Mouse (Mus musculus): ENCODE data around the gene Gm11559. TPM values are rescaled to one million over a fixed set of nuclear protein-coding genes. Genes with fewer than 3 reads are reported as not detected.

Gene Gm11559
- total and polyA plus RNA-seq, 2 experiments from 2014 or later = not detected

DNA sequence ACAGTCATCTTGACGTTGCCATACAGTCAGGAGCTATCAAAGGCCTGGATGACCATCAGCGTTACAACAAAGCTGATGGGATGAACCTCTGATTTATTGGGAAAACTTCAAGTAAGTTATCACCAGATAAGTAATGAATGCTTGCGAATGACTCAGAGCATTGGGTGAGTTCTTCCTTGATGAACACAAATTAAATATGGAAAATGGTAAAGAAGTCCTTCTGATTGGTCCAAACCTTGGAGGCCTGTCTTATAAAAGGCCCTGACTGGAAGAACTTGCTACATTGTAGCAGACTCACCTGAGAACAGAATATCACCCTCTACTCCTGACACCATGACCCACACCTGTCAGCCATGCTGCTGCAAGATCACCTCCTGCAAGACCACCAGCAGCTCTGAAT, 50.2 kb downstream of the Gm11559 start, which contains the start of gene Gm11565:
Gene Gm11565, plus strand, starts transcription at position 301 of the 400 bp plus-strand sequence.
- H3K27me3 ChIP-seq (ENCODE audit: insufficient read depth, low read length) = no peaks in the 10 kb centered on the region
- no peak within 1 kb of the TSS for H3K27ac ChIP-seq (ENCODE audit: low read depth, low read length)
- no peak within 1 kb of the TSS for H3K4me2 ChIP-seq (ENCODE audit: low read depth, low read length, poor library complexity, severe bottlenecking)
- H3K9me3 ChIP-seq (ENCODE audit: low read length) = no peaks in the 10 kb centered on the region
- H3K36me3 ChIP-seq (ENCODE audit: insufficient read depth, low read length) = no peaks in the 10 kb centered on the region
- no peak within 1 kb of the TSS for H3K9ac ChIP-seq (replicated peaks; ENCODE audit: low read length, poor library complexity, severe bottlenecking)
- no peak for TF ChIP-seq CTCF (IDR thresholded peaks at IDR 0.05)
- no peak within 1 kb of the TSS for H3K4me3 ChIP-seq (ENCODE audit: low read depth, low read length)
- 94% methylated on average over 3 of the region's 3 CpGs for WGBS
- DNase-seq (ENCODE audit: low spot score) (no peak), ATAC-seq (ENCODE audit: low FRiP score) (no peak)
- no peaks in the 10 kb centered on the region for H3K4me1 ChIP-seq (ENCODE audit: insufficient read depth, low read length)

Other genes with a start within 250 kb of the Gm11559 start
Only the 30 nearest of the 37 such genes appear.
- not detected in 2 replicates for gene Krtap4-7, start 220.4 kb upstream of the Gm11559 start, total RNA-seq (2014; rRNA removed)
- not detected in 2 replicates for gene Krtap4-7, start 220.4 kb upstream of the Gm11559 start, polyA plus RNA-seq (2015; fragmentation: Nextera tagmentation; extraction: Ambion mirVana)
- gene Gm11555, start 214.2 kb upstream of the Gm11559 start, total RNA-seq (2014; rRNA removed) = not detected in 2 replicates
- gene Gm11555, start 214.2 kb upstream of the Gm11559 start, polyA plus RNA-seq (2015; fragmentation: Nextera tagmentation; extraction: Ambion mirVana) = not detected in 2 replicates
- gene Gm11563, start 205.5 kb upstream of the Gm11559 start, total RNA-seq (2014; rRNA removed) = not detected in 2 replicates
- gene Gm11563, start 205.5 kb upstream of the Gm11559 start, polyA plus RNA-seq (2015; fragmentation: Nextera tagmentation; extraction: Ambion mirVana) = not detected in 2 replicates
- gene Krtap4-6, start 198.5 kb upstream of the Gm11559 start, total RNA-seq (2014; rRNA removed) = not detected in 2 replicates
- not detected in 2 replicates for gene Krtap4-6, start 198.5 kb upstream of the Gm11559 start, polyA plus RNA-seq (2015; fragmentation: Nextera tagmentation; extraction: Ambion mirVana)
- not detected in 2 replicates for gene Gm14190, start 173.7 kb upstream of the Gm11559 start, total RNA-seq (2014; rRNA removed)
- gene Gm14190, start 173.7 kb upstream of the Gm11559 start, polyA plus RNA-seq (2015; fragmentation: Nextera tagmentation; extraction: Ambion mirVana) = not detected in 2 replicates
- gene Gm14180, start 130.2 kb upstream of the Gm11559 start, total RNA-seq (2014; rRNA removed) = not detected in 2 replicates
- not detected in 2 replicates for gene Gm14180, start 130.2 kb upstream of the Gm11559 start, polyA plus RNA-seq (2015; fragmentation: Nextera tagmentation; extraction: Ambion mirVana)
- gene Gm11595, start 91.6 kb upstream of the Gm11559 start, total RNA-seq (2014; rRNA removed) = not detected in 2 replicates
- not detected in 2 replicates for gene Gm11595, start 91.6 kb upstream of the Gm11559 start, polyA plus RNA-seq (2015; fragmentation: Nextera tagmentation; extraction: Ambion mirVana)
- gene Krtap4-8, start 83.8 kb upstream of the Gm11559 start, total RNA-seq (2014; rRNA removed) = not detected in 2 replicates
- not detected in 2 replicates for gene Krtap4-8, start 83.8 kb upstream of the Gm11559 start, polyA plus RNA-seq (2015; fragmentation: Nextera tagmentation; extraction: Ambion mirVana)
- gene Krtap4-9, start 79.3 kb upstream of the Gm11559 start, total RNA-seq (2014; rRNA removed) = not detected in 2 replicates
- gene Krtap4-9, start 79.3 kb upstream of the Gm11559 start, polyA plus RNA-seq (2015; fragmentation: Nextera tagmentation; extraction: Ambion mirVana) = not detected in 2 replicates
- not detected in 2 replicates for gene Gm11596, start 71.0 kb upstream of the Gm11559 start, total RNA-seq (2014; rRNA removed)
- gene Gm11596, start 71.0 kb upstream of the Gm11559 start, polyA plus RNA-seq (2015; fragmentation: Nextera tagmentation; extraction: Ambion mirVana) = not detected in 2 replicates
- gene Gm11569, start 65.5 kb upstream of the Gm11559 start, total RNA-seq (2014; rRNA removed) = not detected in 2 replicates
- not detected in 2 replicates for gene Gm11569, start 65.5 kb upstream of the Gm11559 start, polyA plus RNA-seq (2015; fragmentation: Nextera tagmentation; extraction: Ambion mirVana)
- gene Gm11554, start 60.0 kb upstream of the Gm11559 start, total RNA-seq (2014; rRNA removed) = not detected in 2 replicates
- gene Gm11554, start 60.0 kb upstream of the Gm11559 start, polyA plus RNA-seq (2015; fragmentation: Nextera tagmentation; extraction: Ambion mirVana) = not detected in 2 replicates
- not detected in 2 replicates for gene Krtap4-13, start 54.6 kb upstream of the Gm11559 start, total RNA-seq (2014; rRNA removed)
- not detected in 2 replicates for gene Krtap4-13, start 54.6 kb upstream of the Gm11559 start, polyA plus RNA-seq (2015; fragmentation: Nextera tagmentation; extraction: Ambion mirVana)
- gene Gm11564, start 48.8 kb upstream of the Gm11559 start, total RNA-seq (2014; rRNA removed) = not detected in 2 replicates
- not detected in 2 replicates for gene Gm11564, start 48.8 kb upstream of the Gm11559 start, polyA plus RNA-seq (2015; fragmentation: Nextera tagmentation; extraction: Ambion mirVana)
- not detected in 2 replicates for gene 2300003K06Rik, start 26.4 kb upstream of the Gm11559 start, total RNA-seq (2014; rRNA removed)
- not detected in 2 replicates for gene 2300003K06Rik, start 26.4 kb upstream of the Gm11559 start, polyA plus RNA-seq (2015; fragmentation: Nextera tagmentation; extraction: Ambion mirVana)
- not detected in 2 replicates for gene Krtap4-16, start 12.9 kb upstream of the Gm11559 start, total RNA-seq (2014; rRNA removed)
- gene Krtap4-16, start 12.9 kb upstream of the Gm11559 start, polyA plus RNA-seq (2015; fragmentation: Nextera tagmentation; extraction: Ambion mirVana) = not detected in 2 replicates
- not detected in 2 replicates for gene Gm11568, start 6.6 kb upstream of the Gm11559 start, total RNA-seq (2014; rRNA removed)
- not detected in 2 replicates for gene Gm11568, start 6.6 kb upstream of the Gm11559 start, polyA plus RNA-seq (2015; fragmentation: Nextera tagmentation; extraction: Ambion mirVana)
- gene Krtap9-1, start 8.9 kb downstream of the Gm11559 start, total RNA-seq (2014; rRNA removed) = not detected in 2 replicates
- gene Krtap9-1, start 8.9 kb downstream of the Gm11559 start, polyA plus RNA-seq (2015; fragmentation: Nextera tagmentation; extraction: Ambion mirVana) = not detected in 2 replicates
- gene Gm11567, start 14.7 kb downstream of the Gm11559 start, total RNA-seq (2014; rRNA removed) = not detected in 2 replicates
- gene Gm11567, start 14.7 kb downstream of the Gm11559 start, polyA plus RNA-seq (2015; fragmentation: Nextera tagmentation; extraction: Ambion mirVana) = not detected in 2 replicates
- gene Krtap31-1, start 43.4 kb downstream of the Gm11559 start, total RNA-seq (2014; rRNA removed) = not detected in 2 replicates
- not detected in 2 replicates for gene Krtap31-1, start 43.4 kb downstream of the Gm11559 start, polyA plus RNA-seq (2015; fragmentation: Nextera tagmentation; extraction: Ambion mirVana)
- not detected in 2 replicates for gene Gm11565, start 50.3 kb downstream of the Gm11559 start, total RNA-seq (2014; rRNA removed)
- not detected in 2 replicates for gene Gm11565, start 50.3 kb downstream of the Gm11559 start, polyA plus RNA-seq (2015; fragmentation: Nextera tagmentation; extraction: Ambion mirVana)
- not detected in 2 replicates for gene Krtap31-2, start 71.8 kb downstream of the Gm11559 start, total RNA-seq (2014; rRNA removed)
- not detected in 2 replicates for gene Krtap31-2, start 71.8 kb downstream of the Gm11559 start, polyA plus RNA-seq (2015; fragmentation: Nextera tagmentation; extraction: Ambion mirVana)
- not detected in 2 replicates for gene Krtap9-5, start 84.0 kb downstream of the Gm11559 start, total RNA-seq (2014; rRNA removed)
- gene Krtap9-5, start 84.0 kb downstream of the Gm11559 start, polyA plus RNA-seq (2015; fragmentation: Nextera tagmentation; extraction: Ambion mirVana) = not detected in 2 replicates
- not detected in 2 replicates for gene Krtap29-1, start 114.6 kb downstream of the Gm11559 start, total RNA-seq (2014; rRNA removed)
- not detected in 2 replicates for gene Krtap29-1, start 114.6 kb downstream of the Gm11559 start, polyA plus RNA-seq (2015; fragmentation: Nextera tagmentation; extraction: Ambion mirVana)
- gene Krtap16-1, start 122.1 kb downstream of the Gm11559 start, total RNA-seq (2014; rRNA removed) = not detected in 2 replicates
- gene Krtap16-1, start 122.1 kb downstream of the Gm11559 start, polyA plus RNA-seq (2015; fragmentation: Nextera tagmentation; extraction: Ambion mirVana) = not detected in 2 replicates
- gene Krtap17-1, start 129.5 kb downstream of the Gm11559 start, total RNA-seq (2014; rRNA removed) = 0.22 and 1.4 TPM in 2 replicates
- gene Krtap17-1, start 129.5 kb downstream of the Gm11559 start, polyA plus RNA-seq (2015; fragmentation: Nextera tagmentation; extraction: Ambion mirVana) = 1.7 TPM in 2 replicates
- gene Krt33a, start 151.7 kb downstream of the Gm11559 start, total RNA-seq (2014; rRNA removed) = not detected in 2 replicates
- not detected in 2 replicates for gene Krt33a, start 151.7 kb downstream of the Gm11559 start, polyA plus RNA-seq (2015; fragmentation: Nextera tagmentation; extraction: Ambion mirVana)
- gene Krt33b, start 165.4 kb downstream of the Gm11559 start, total RNA-seq (2014; rRNA removed) = not detected in 2 replicates
- gene Krt33b, start 165.4 kb downstream of the Gm11559 start, polyA plus RNA-seq (2015; fragmentation: Nextera tagmentation; extraction: Ambion mirVana) = 0.13 and 0.25 TPM in 2 replicates
- gene Krt34, start 177.1 kb downstream of the Gm11559 start, total RNA-seq (2014; rRNA removed) = not detected in 2 replicates
- not detected in 2 replicates for gene Krt34, start 177.1 kb downstream of the Gm11559 start, polyA plus RNA-seq (2015; fragmentation: Nextera tagmentation; extraction: Ambion mirVana)
- gene Krt31, start 186.1 kb downstream of the Gm11559 start, total RNA-seq (2014; rRNA removed) = 0.93 TPM in 1 of 2 replicates, not detected in the other
- gene Krt31, start 186.1 kb downstream of the Gm11559 start, polyA plus RNA-seq (2015; fragmentation: Nextera tagmentation; extraction: Ambion mirVana) = not detected in 2 replicates